ENCODE assay signal across 9 mouse cellular contexts in the genomic region with DNA sequence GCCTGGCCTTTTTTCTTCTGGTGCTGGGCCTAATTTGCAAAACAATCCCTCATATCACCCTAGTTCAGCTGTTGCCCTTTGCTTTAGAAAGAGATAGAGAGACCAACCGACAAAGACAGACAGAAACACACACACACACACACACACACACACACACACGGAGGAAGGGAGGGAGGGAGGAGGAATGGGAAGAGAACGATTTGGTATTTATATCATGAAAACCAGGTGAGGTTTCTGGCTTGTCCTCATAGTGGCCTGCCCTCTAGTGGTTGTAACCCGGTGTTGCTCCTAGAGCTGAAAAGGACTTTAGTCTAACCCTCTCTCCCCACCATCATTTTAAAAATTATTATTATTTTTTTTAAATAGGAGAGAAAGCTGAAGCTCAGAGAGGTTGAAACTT. TPM values are rescaled to one million over a fixed set of nuclear protein-coding genes. Genes with fewer than 3 reads are reported as not detected.
A peak's percentile ranks its signal among the peaks of the same experiment; 100 is the strongest.
DNase-seq lines count a peak whose midpoint lies in the region; ATAC-seq and TF ChIP-seq lines count a peak whose summit lies in the region.
"Had no signal": no experiment of that assay in that cellular context is flagged by ENCODE, and none has a peak within 500 bp of the region (broad histone marks: within the 10 kb centered on the region; RNA-seq: fewer than 3 reads in every experiment).

No protein-coding gene starts in this region.

- no peaks in the 10 kb centered on the region for H3K4me1 ChIP-seq in heart, adult 2 months (ENCODE audit: control insufficient read depth, insufficient read depth, low read length)
- H3K4me1 ChIP-seq in heart, embryonic 11.5 days (ENCODE audit: control insufficient read depth, insufficient read depth, low read length), result no peaks in the 10 kb centered on the region; the same call in 1 of the 2 replicates
- 0 out of 2 replicates have a peak, but pooled peaks cover 2% of the 10 kb centered on the region for H3K4me1 ChIP-seq in forebrain, embryonic 16.5 days (replicated peaks; ENCODE audit: control insufficient read depth, insufficient read depth, low read length)
- H3K4me1 ChIP-seq: stomach, embryonic 15.5 days had no signal

- TF ChIP-seq POLR2A in heart, adult 2 months (IDR thresholded peaks at IDR 0.05; ENCODE audit: insufficient read depth, low read depth, low read length), result no peak

- H3K4me3 ChIP-seq in heart, adult 2 months, result no peak overlapping the region
- no peak overlapping the region for H3K4me3 ChIP-seq in heart, embryonic 11.5 days (ENCODE audit: low read depth, low read length)
- H3K4me3 ChIP-seq in forebrain, embryonic 16.5 days (replicated peaks; ENCODE audit: low read length), result no peak overlapping the region
- H3K4me3 ChIP-seq: stomach, embryonic 15.5 days had no signal

- no peaks in the 10 kb centered on the region for H3K27me3 ChIP-seq in heart, adult 2 months (ENCODE audit: control insufficient read depth, insufficient read depth, low read length)
- H3K27me3 ChIP-seq in heart, embryonic 11.5 days (ENCODE audit: control insufficient read depth, insufficient read depth, low read length), result no peaks in the 10 kb centered on the region
- H3K27me3 ChIP-seq in forebrain, embryonic 16.5 days (replicated peaks; ENCODE audit: control insufficient read depth, insufficient read depth, low read length), result no peaks in the 10 kb centered on the region
- H3K27me3 ChIP-seq in splenic B cell, adult 2 months (ENCODE audit: control insufficient read depth, insufficient read depth, low read length, poor library complexity, severe bottlenecking), result no peaks in the 10 kb centered on the region
- H3K27me3 ChIP-seq: stomach, embryonic 15.5 days had no signal

- peak; percentile 81 for TF ChIP-seq CTCF in heart, adult 2 months (IDR thresholded peaks at IDR 0.05)

- H3K79me2 ChIP-seq in heart, adult 2 months (replicated peaks; ENCODE audit: control insufficient read depth, insufficient read depth, low read length), result no peaks in the 10 kb centered on the region

- no peaks in the 10 kb centered on the region for H3K9me3 ChIP-seq in heart, embryonic 11.5 days (replicated peaks; ENCODE audit: control insufficient read depth, low read length)
- no peaks in the 10 kb centered on the region for H3K9me3 ChIP-seq in forebrain, embryonic 16.5 days (ENCODE audit: control insufficient read depth, low read length)
- H3K9me3 ChIP-seq: stomach, embryonic 15.5 days had no signal

- peak; percentile 26 to 60 for DNase-seq in heart, adult 2 months
- peak; percentile 20 to 55 for DNase-seq in CD8-positive naive resting alpha-beta T cell, adult 2 months (ENCODE audit: low read depth in 2 of 2, low spot score in 2 of 2)
- DNase-seq in c-Kit-positive CD71-positive TER-119-negative erythroid progenitor cells, embryonic 14.5 days (ENCODE audit: low read depth), result peak; percentile 40
- DNase-seq in kidney, postnatal 10 days, result peak; percentile 77
- peak; percentile 65 for DNase-seq in splenic B cell, adult 2 months (ENCODE audit: low read depth, low spot score)

- ATAC-seq in heart, embryonic 11.5 days (replicated peaks; ENCODE audit: insufficient number of reproducible peaks, low FRiP score, low TSS enrichment), result no peak
- ATAC-seq in forebrain, embryonic 16.5 days, result peak; percentile 31; the same call in 1 of the 2 replicates
- ATAC-seq in megakaryocyte progenitor cell, adult 5-6 weeks (replicated peaks; ENCODE audit: poor library complexity), result peak; percentile 93

- H3K4me2 ChIP-seq in heart, embryonic 11.5 days, result no peak overlapping the region
- H3K4me2 ChIP-seq in forebrain, embryonic 16.5 days (ENCODE audit: low read length), result no peak overlapping the region
- H3K4me2 ChIP-seq: stomach, embryonic 15.5 days had no signal

- TF ChIP-seq EP300 in heart, adult 2 months (IDR thresholded peaks at IDR 0.05; ENCODE audit: insufficient read depth, low read depth, low read length), result 0 out of 2 replicates have a peak, but pooled peaks have one; percentile 33

- no peaks in the 10 kb centered on the region for H3K36me3 ChIP-seq in heart, adult 2 months (ENCODE audit: control insufficient read depth, insufficient read depth, low read length)
- H3K36me3 ChIP-seq in heart, embryonic 11.5 days (ENCODE audit: control insufficient read depth, insufficient read depth, low read length), result no peaks in the 10 kb centered on the region
- no peaks in the 10 kb centered on the region for H3K36me3 ChIP-seq in forebrain, embryonic 16.5 days (ENCODE audit: control insufficient read depth, insufficient read depth)
- H3K36me3 ChIP-seq in splenic B cell, adult 2 months (ENCODE audit: control insufficient read depth, insufficient read depth, low read length, poor library complexity, severe bottlenecking), result no peaks in the 10 kb centered on the region
- H3K36me3 ChIP-seq: stomach, embryonic 15.5 days had no signal

- no peak overlapping the region for H3K27ac ChIP-seq in heart, adult 2 months
- H3K27ac ChIP-seq in heart, embryonic 11.5 days (ENCODE audit: low read depth, low read length), result no peak overlapping the region
- no peak overlapping the region for H3K27ac ChIP-seq in forebrain, embryonic 16.5 days (ENCODE audit: low read length)
- H3K27ac ChIP-seq: stomach, embryonic 15.5 days had no signal

- 1% methylated on average over 4 of the region's 4 CpGs for WGBS in heart, adult 2 months
- 10% methylated on average over 4 of the region's 4 CpGs for WGBS in heart, embryonic 11.5 days (ENCODE audit: insufficient replicate concordance)
- 1% methylated on average over 4 of the region's 4 CpGs for WGBS in forebrain, embryonic 16.5 days

- H3K9ac ChIP-seq in heart, adult 2 months (ENCODE audit: low read depth, low read length), result no peak overlapping the region
- no peak overlapping the region for H3K9ac ChIP-seq in heart, embryonic 11.5 days (ENCODE audit: low read depth, low read length)
- no peak overlapping the region for H3K9ac ChIP-seq in forebrain, embryonic 16.5 days (replicated peaks; ENCODE audit: low read depth, low read length)
- H3K9ac ChIP-seq: stomach, embryonic 15.5 days had no signal

- intact Hi-C loops in heart, adult 2 months (cut with DNase I), result loop anchor here (1.0 to 2.0 kb wide), 3 partner anchors 69 to 235 kb away; no protein-coding TSS in a partner anchor

RNA-seq across cellular contexts. Expression of gene Snx27, which starts 19.4 kb away (rescaled TPM):
- 10 to 100 TPM; 27.4 to 29.0 TPM for total RNA-seq in heart, adult 2 months (2021)
- polyA plus RNA-seq in heart, adult 2 months (2012; rRNA removed), result 7.5 and 14.4 TPM in 2 replicates
- 21.2 and 23.7 TPM in 2 replicates for polyA plus RNA-seq in heart, embryonic 11.5 days (2014; fragmentation: Nextera tagmentation; extraction: Ambion mirVana)
- polyA plus RNA-seq in forebrain, embryonic 16.5 days (2015; fragmentation: Nextera tagmentation; extraction: Ambion mirVana), result 85.2 and 92.5 TPM in 2 replicates
- 21.9 and 22.5 TPM in 2 replicates for total RNA-seq in megakaryocyte progenitor cell, adult 5-6 weeks (2015)
- 23.2 and 36.4 TPM in 2 replicates for total RNA-seq in megakaryocyte progenitor cell, adult 5-6 weeks (2017)

RNA-seq across cellular contexts. Expression of gene Gm10972, which starts 41.0 kb away (rescaled TPM):
- not detected for total RNA-seq in heart, adult 2 months (2021)
- not detected in 2 replicates for polyA plus RNA-seq in heart, adult 2 months (2012; rRNA removed)
- polyA plus RNA-seq in heart, embryonic 11.5 days (2014; fragmentation: Nextera tagmentation; extraction: Ambion mirVana), result not detected in 2 replicates
- polyA plus RNA-seq in forebrain, embryonic 16.5 days (2015; fragmentation: Nextera tagmentation; extraction: Ambion mirVana), result not detected in 2 replicates
- not detected in 2 replicates for total RNA-seq in megakaryocyte progenitor cell, adult 5-6 weeks (2015)
- total RNA-seq in megakaryocyte progenitor cell, adult 5-6 weeks (2017), result not detected in 2 replicates
- polyA plus RNA-seq: stomach, embryonic 15.5 days had no signal

RNA-seq across cellular contexts. Expression of gene Tuft1, which starts 56.7 kb away (rescaled TPM):
- total RNA-seq in heart, adult 2 months (2021), result 1 to 10 TPM; 2.0 to 2.1 TPM
- 1.6 and 1.9 TPM in 2 replicates for polyA plus RNA-seq in heart, adult 2 months (2012; rRNA removed)
- polyA plus RNA-seq in heart, embryonic 11.5 days (2014; fragmentation: Nextera tagmentation; extraction: Ambion mirVana), result 8.7 and 10.5 TPM in 2 replicates
- polyA plus RNA-seq in forebrain, embryonic 16.5 days (2015; fragmentation: Nextera tagmentation; extraction: Ambion mirVana), result 4.5 and 5.6 TPM in 2 replicates
- 3.5 TPM in 2 replicates for total RNA-seq in megakaryocyte progenitor cell, adult 5-6 weeks (2015)
- 4.2 and 5.2 TPM in 2 replicates for total RNA-seq in megakaryocyte progenitor cell, adult 5-6 weeks (2017)
